9 mouse cellular contexts compared by ENCODE assay signal in genomic region chr7:58844449-58844848, GRCm38 (mm10).
DNase-seq lines count a peak whose midpoint lies in the region; ATAC-seq and TF ChIP-seq lines count a peak whose summit lies in the region.
"Had no signal": no experiment of that assay in that cellular context is flagged by ENCODE, and none has a peak within 500 bp of the region (broad histone marks: within the 10 kb centered on the region; RNA-seq: fewer than 3 reads in every experiment).

No protein-coding gene starts in this region.

- H3K4me2 ChIP-seq in forebrain, embryonic 14.5 days (ENCODE audit: low read length), result peak overlapping the region; percentile 45
- peak overlapping the region; percentile 40 for H3K4me2 ChIP-seq in intestine, postnatal 0 days (replicated peaks; ENCODE audit: low read depth)
- peak overlapping the region; percentile 25; the same call in 1 of the 2 replicates for H3K4me2 ChIP-seq in neural tube, embryonic 14.5 days (ENCODE audit: low read depth, low read length)

- intact Hi-C loops in left cerebral cortex, adult 2 months (cut with DNase I), result loop anchor here (1.0 to 5.0 kb wide), 4 partner anchors 22 to 183 kb away; no protein-coding TSS in a partner anchor
- intact Hi-C loops in left cerebral cortex, postnatal 10 days (cut with DNase I), result no loop called here

- H3K36me3 ChIP-seq in forebrain, embryonic 14.5 days (ENCODE audit: control insufficient read depth, insufficient read depth, low read length), result no peaks in the 10 kb centered on the region
- no peaks in the 10 kb centered on the region for H3K36me3 ChIP-seq in intestine, postnatal 0 days (ENCODE audit: control insufficient read depth, insufficient read depth)
- no peaks in the 10 kb centered on the region for H3K36me3 ChIP-seq in neural tube, embryonic 14.5 days (ENCODE audit: control insufficient read depth, insufficient read depth, low read length)
- H3K36me3 ChIP-seq: G1E had no signal

- no peak overlapping the region for H3K4me3 ChIP-seq in left cerebral cortex, adult 2 months
- H3K4me3 ChIP-seq in forebrain, embryonic 14.5 days (ENCODE audit: low read depth, low read length), result no peak overlapping the region
- H3K4me3 ChIP-seq in intestine, postnatal 0 days (ENCODE audit: low read depth, low read length), result no peak overlapping the region
- no peak overlapping the region for H3K4me3 ChIP-seq in neural tube, embryonic 14.5 days (ENCODE audit: low read depth, low read length)

- H3K27ac ChIP-seq in left cerebral cortex, adult 2 months, result peak overlapping the region; percentile 89
- peak overlapping the region; percentile 95 for H3K27ac ChIP-seq in forebrain, embryonic 14.5 days (ENCODE audit: low read depth, low read length)
- no peak overlapping the region for H3K27ac ChIP-seq in intestine, postnatal 0 days (ENCODE audit: low read depth, low read length)
- peak overlapping the region; percentile 89 for H3K27ac ChIP-seq in neural tube, embryonic 14.5 days (ENCODE audit: low read depth, low read length)

- H3K4me1 ChIP-seq in forebrain, embryonic 14.5 days (ENCODE audit: control insufficient read depth, insufficient read depth, low read length), result peaks cover 23% of the 10 kb centered on the region
- H3K4me1 ChIP-seq in intestine, postnatal 0 days (replicated peaks; ENCODE audit: control insufficient read depth, insufficient read depth, low read length), result 0 out of 2 replicates have a peak, but pooled peaks cover 3% of the 10 kb centered on the region
- peaks cover 20% of the 10 kb centered on the region for H3K4me1 ChIP-seq in neural tube, embryonic 14.5 days (ENCODE audit: control insufficient read depth, insufficient read depth, low read length)

- 28% methylated on average over 4 of the region's 4 CpGs for WGBS in forebrain, embryonic 14.5 days
- 37% methylated on average over 4 of the region's 4 CpGs for WGBS in intestine, postnatal 0 days
- WGBS in neural tube, embryonic 14.5 days, result 20% methylated on average over 4 of the region's 4 CpGs

- no peaks in the 10 kb centered on the region for H3K9me3 ChIP-seq in forebrain, embryonic 14.5 days (replicated peaks; ENCODE audit: control insufficient read depth, low read length)
- H3K9me3 ChIP-seq in intestine, postnatal 0 days (ENCODE audit: control insufficient read depth), result no peaks in the 10 kb centered on the region
- H3K9me3 ChIP-seq in neural tube, embryonic 14.5 days (ENCODE audit: control insufficient read depth, low read length), result no peaks in the 10 kb centered on the region

- TF ChIP-seq CTCF in left cerebral cortex, adult 2 months (IDR thresholded peaks at IDR 0.05), result no peak
- no peak for TF ChIP-seq CTCF in intestine, postnatal 0 days (IDR thresholded peaks at IDR 0.05; ENCODE audit: low read depth)

- no peaks in the 10 kb centered on the region for H3K27me3 ChIP-seq in forebrain, embryonic 14.5 days (replicated peaks; ENCODE audit: control insufficient read depth, insufficient read depth, low read length)
- no peaks in the 10 kb centered on the region for H3K27me3 ChIP-seq in intestine, postnatal 0 days (replicated peaks; ENCODE audit: control insufficient read depth, insufficient read depth, low read length)
- H3K27me3 ChIP-seq in neural tube, embryonic 14.5 days (ENCODE audit: control insufficient read depth, insufficient read depth, low read length), result no peaks in the 10 kb centered on the region

- H3K9ac ChIP-seq in forebrain, embryonic 14.5 days (ENCODE audit: low read length), result peak overlapping the region; percentile 57; the same call in 1 of the 2 replicates
- H3K9ac ChIP-seq in intestine, postnatal 0 days (ENCODE audit: low read depth, low read length), result no peak overlapping the region
- no peak overlapping the region; the same call in 1 of the 2 replicates for H3K9ac ChIP-seq in neural tube, embryonic 14.5 days (replicated peaks; ENCODE audit: low read depth, low read length)

- ATAC-seq in forebrain, embryonic 14.5 days, result peak; percentile 49; the same call in 1 of the 2 replicates
- ATAC-seq in intestine, postnatal 0 days, result no peak
- ATAC-seq in neural tube, embryonic 14.5 days (ENCODE audit: low read depth), result peak; percentile 54

- DNase-seq in left cerebral cortex, adult 2 months (ENCODE audit: extremely low spot score in 1 of 2, low spot score in 2 of 2), result no peak
- DNase-seq in left cerebral cortex, postnatal 10 days (ENCODE audit: extremely low spot score in 1 of 2, low spot score in 2 of 2), result no peak
- DNase-seq in forebrain, embryonic 14.5 days (ENCODE audit: low spot score), result no peak
- no peak for DNase-seq in gastrocnemius, adult 18-20 months (ENCODE audit: low spot score)
- DNase-seq in ovary, postnatal 36 days (ENCODE audit: low spot score), result no peak
- DNase-seq in layer of hippocampus, adult 18-20 months (ENCODE audit: low spot score in 2 of 2), result no peak
